Mouse (Mus musculus) ES-E14 (cell line): Measurements from ENCODE around the gene Ldhd. TPM values are rescaled to one million over a fixed set of nuclear protein-coding genes. Genes with fewer than 3 reads are reported as not detected.
A peak's percentile ranks its signal among the peaks of the same experiment; 100 is the strongest.

Experiments used
- DNase-seq: peaks from one replicate; pipeline ENCODE4 v3.0.0-alpha.2; 2013; ENCODE audit warnings: low read depth, low spot score
- H3K27ac ChIP-seq: 2 replicates; pipeline ENCODE4 v1.5.1; 2012; ENCODE audit warnings: low read depth, mild to moderate bottlenecking, low read length, moderate library complexity, mixed read lengths; ENCODE audit not compliant: poor library complexity, insufficient read depth, severe bottlenecking
- H3K36me3 ChIP-seq: 2 replicates; pipeline ENCODE4 v1.6.1; 2012; ENCODE audit warnings: mild to moderate bottlenecking, low read length, moderate library complexity, mixed read lengths; ENCODE audit not compliant: control insufficient read depth, poor library complexity, insufficient read depth, severe bottlenecking
- H3K4me1 ChIP-seq, 2 experiments: fragments of 150-350 bp in 1 of 2; sonication (generic) in 1 of 2; 2 replicates each; pipeline ENCODE4 v1.6.1; 2012; ENCODE audit warnings: low read length in 2 of 2, mild to moderate bottlenecking in 1 of 2, mixed read lengths in 1 of 2; ENCODE audit not compliant: control insufficient read depth in 2 of 2, insufficient read depth in 2 of 2, poor library complexity in 1 of 2
- H3K4me3 ChIP-seq, 2 experiments: fragments of 150-350 bp in 1 of 2; sonication (generic) in 1 of 2; 2 replicates each; pipeline ENCODE4 v1.5.1; 2012; ENCODE audit warnings: low read length in 2 of 2, low read depth in 1 of 2, mild to moderate bottlenecking in 1 of 2, mixed read lengths in 1 of 2; ENCODE audit not compliant: insufficient read depth in 1 of 2, poor library complexity in 1 of 2, severe bottlenecking in 1 of 2
- H3K9ac ChIP-seq: 2 replicates; pipeline ENCODE4 v1.6.1; 2012; ENCODE audit warnings: low read depth, mild to moderate bottlenecking, low read length, mixed read lengths; ENCODE audit not compliant: poor library complexity, insufficient read depth, severe bottlenecking
- H3K9me3 ChIP-seq: fragments of 150-350 bp; sonication (generic); 2 replicates; pipeline ENCODE4 v1.6.1; 2012; ENCODE audit warnings: low read depth, mild to moderate bottlenecking, low read length; ENCODE audit not compliant: control insufficient read depth, insufficient read depth
- CHD2 ChIP-seq: IDR thresholded peaks from 2 replicates; pipeline ENCODE4 v1.6.1; 2014; ENCODE audit warnings: mild to moderate bottlenecking, low read depth, low read length, inconsistent platforms
- HCFC1 ChIP-seq: IDR thresholded peaks from 2 replicates; pipeline ENCODE4 v1.6.1; 2012; ENCODE audit warnings: low read length, inconsistent platforms, borderline replicate concordance; ENCODE audit not compliant: insufficient read depth
- MAFK ChIP-seq: IDR thresholded peaks from 2 replicates; pipeline ENCODE4 v1.6.1; 2014; ENCODE audit warnings: mild to moderate bottlenecking, low read depth, low read length, inconsistent platforms; ENCODE audit not compliant: insufficient read depth
- ZC3H11A ChIP-seq: IDR thresholded peaks from 2 replicates; pipeline ENCODE4 v1.6.1; 2012; ENCODE audit warnings: low read depth, mild to moderate bottlenecking, inconsistent platforms, low read length, borderline replicate concordance
- ZNF384 ChIP-seq: IDR thresholded peaks from 2 replicates; pipeline ENCODE4 v1.6.1; 2012; ENCODE audit warnings: low read depth, low read length, inconsistent platforms
- in situ Hi-C, 2 experiments: fragments of 600-800 bp; cut with MboI; formaldehyde crosslinking; loops; one replicate each; pipeline ENCODE4 v1.15.1; 2025; ENCODE audit warnings: low sequenced_read_pairs in 2 of 2, inconsistent platforms in 1 of 2; ENCODE audit not compliant: unreplicated experiment in 2 of 2
- total RNA-seq: library from RNA; depleted of rRNA; stranded (reverse); fragments of 300-350 nt; gene quantifications from 2 replicates; pipeline ENCODE4 v1.2.3, GENCODE M21; 2012; rRNA removed

The Ldhd gene
- total RNA-seq, 1 experiment: 0.49 TPM

- Histone ChIP-seq H3K27ac (no peak overlapping the region), H3K9ac (no peak overlapping the region), H3K4me3 (no peak overlapping the region), H3K36me3 (no peaks in the 10 kb centered on the region), H3K9me3 (no peaks in the 10 kb centered on the region), H3K4me1 (peaks cover 0 to under 1% of the 10 kb centered on the region in 2 experiments; a peak in 1 of 4 replicates)
- no peak for DNase-seq
- no peak for TF ChIP-seq CHD2
- TF ChIP-seq ZC3H11A: no peak
- no peak for TF ChIP-seq ZNF384
- in situ Hi-C loops: no loop called here
Observed at GRCm38 (mm10) chr8:111579318-111579717, 50.9 kb downstream of the Ldhd start.

DNA sequence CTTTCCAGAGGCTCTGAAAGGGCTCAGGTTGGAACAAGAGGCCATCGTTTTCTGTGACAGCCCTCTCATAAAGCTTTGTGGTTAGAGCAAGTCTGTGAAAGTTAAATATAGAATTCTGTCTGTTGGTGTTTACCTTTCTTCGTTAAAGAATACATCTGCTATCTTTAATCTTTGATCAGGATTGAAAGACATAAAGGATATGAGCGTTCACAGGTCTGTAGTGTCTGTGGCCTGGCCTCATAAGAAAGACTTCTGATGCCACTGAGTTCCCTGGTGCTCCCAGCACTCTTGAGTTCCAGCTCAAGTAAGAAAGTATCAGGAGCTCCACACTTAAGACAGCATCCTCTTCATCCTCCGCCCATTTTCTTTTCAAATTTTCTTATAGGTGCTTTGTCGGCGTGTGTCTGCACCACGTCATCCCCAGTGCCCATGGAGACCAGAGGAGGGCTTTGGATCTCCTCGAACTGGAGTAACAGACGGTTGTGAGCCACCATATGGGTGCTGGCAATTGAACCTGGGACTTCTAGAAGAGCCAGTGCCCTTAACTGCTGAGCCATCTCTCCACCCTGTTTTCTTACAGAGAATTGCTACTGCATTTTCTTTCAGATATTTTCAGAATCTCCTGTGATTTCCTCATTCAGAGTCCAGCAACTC, 52.2 kb downstream of the Ldhd start:
- Histone ChIP-seq H3K4me3 (no peak overlapping the region), H3K27ac (no peak overlapping the region), H3K36me3 (no peaks in the 10 kb centered on the region), H3K4me1 (peaks cover 1 to 8% of the 10 kb centered on the region in 2 experiments; a peak in 3 of 4 replicates), H3K9me3 (no peaks in the 10 kb centered on the region), H3K9ac (no peak overlapping the region)
- TF ChIP-seq ZNF384: no peak
- no peak for TF ChIP-seq MAFK
- no peak for TF ChIP-seq HCFC1
- no peak for TF ChIP-seq CHD2
- TF ChIP-seq ZC3H11A: no peak
- no peak for DNase-seq
- in situ Hi-C loops: no loop called here

- no peak overlapping the region for H3K4me3 ChIP-seq
Observed at GRCm38 (mm10) chr8:111576501-111576900, 53.7 kb downstream of the Ldhd start.

GRCm38 (mm10) chr8:111575492-111575891, 54.7 kb downstream of the Ldhd start:
- Histone ChIP-seq H3K4me1 (peaks cover 2 to 8% of the 10 kb centered on the region in 2 experiments; a peak in 3 of 4 replicates), H3K4me3 (no peak overlapping the region), H3K36me3 (no peaks in the 10 kb centered on the region), H3K27ac (no peak overlapping the region), H3K9me3 (no peaks in the 10 kb centered on the region), H3K9ac (no peak overlapping the region)
- DNase-seq: no peak
- no peak for TF ChIP-seq CHD2
- TF ChIP-seq ZNF384: no peak
- TF ChIP-seq ZC3H11A: no peak
- TF ChIP-seq HCFC1: no peak
- TF ChIP-seq MAFK: no peak
- in situ Hi-C loops: no loop called here

More at GRCm38 (mm10) chr8:111576501-111576900, 53.7 kb downstream of the Ldhd start:
- Histone ChIP-seq H3K27ac (no peak overlapping the region), H3K36me3 (no peaks in the 10 kb centered on the region), H3K4me1 (peaks cover 2 to 8% of the 10 kb centered on the region in 2 experiments; a peak in 3 of 4 replicates), H3K9me3 (no peaks in the 10 kb centered on the region), H3K9ac (no peak overlapping the region)
- in situ Hi-C loops: no loop called here
- no peak for DNase-seq
- TF ChIP-seq HCFC1: no peak
- TF ChIP-seq MAFK: no peak
- TF ChIP-seq ZC3H11A: no peak
- no peak for TF ChIP-seq CHD2
- no peak for TF ChIP-seq ZNF384

- Histone ChIP-seq H3K4me1 (peaks cover 2 to 10% of the 10 kb centered on the region in 2 experiments; a peak in 3 of 4 replicates), H3K27ac (no peak overlapping the region), H3K9ac (no peak overlapping the region), H3K9me3 (no peaks in the 10 kb centered on the region), H3K36me3 (peaks cover 2% of the 10 kb centered on the region; the same call in 1 of the 2 replicates), H3K4me3 (peak overlapping the region in 1 of 2 experiments; percentile 63; a peak in 2 of 4 replicates)
- in situ Hi-C loops: no loop called here
- DNase-seq: no peak
- TF ChIP-seq CHD2 (no peak), HCFC1 (no peak), ZC3H11A (no peak), MAFK (no peak), ZNF384 (no peak)
Observed at GRCm38 (mm10) chr8:111574016-111574415, 56.2 kb downstream of the Ldhd start.

Other genes with a start within 250 kb of the Ldhd start
- not detected in 2 replicates for gene Fa2h, start 236.6 kb downstream of the Ldhd start, total RNA-seq
- gene Wdr59, start 108.3 kb downstream of the Ldhd start, total RNA-seq: 10.4 and 11.0 TPM in 2 replicates
- gene Znrf1, start 94.3 kb downstream of the Ldhd start, total RNA-seq: 38.4 and 51.9 TPM in 2 replicates
- 18.0 and 18.7 TPM in 2 replicates for gene Zfp1, start 13.0 kb upstream of the Ldhd start, total RNA-seq
- 0.22 and 0.48 TPM in 2 replicates for gene Ctrb1, start 60.6 kb upstream of the Ldhd start, total RNA-seq
- 52.9 and 72.6 TPM in 2 replicates for gene Bcar1, start 113.4 kb upstream of the Ldhd start, total RNA-seq
- gene Cfdp1, start 223.9 kb upstream of the Ldhd start, total RNA-seq: 113 and 190 TPM in 2 replicates
- 12.1 and 14.3 TPM in 2 replicates for gene Tmem170, start 246.4 kb upstream of the Ldhd start, total RNA-seq